Mouse (Mus musculus): Measurements from ENCODE around the gene Ermp1.
"Not testable (repeated sequence)": the region's sequence is repeated elsewhere in the genome, so short reads cannot be mapped to it uniquely, and the experiment has no call there.

Ermp1 gene

GRCm38 (mm10) chr19:29603548-29604353 is 44.5 kb downstream of the Ermp1 start:
- no peak for DNase-seq (ENCODE audit: low read depth, low spot score)

GRCm38 (mm10) chr19:29598981-29599380 is 49.2 kb downstream of the Ermp1 start:
- no peak for DNase-seq (ENCODE audit: low read depth, low spot score)

- DNase-seq (ENCODE audit: low read depth, low spot score) = no peak
Measured at GRCm38 (mm10) chr19:29596985-29597384, 51.2 kb downstream of the Ermp1 start.

GRCm38 (mm10) chr19:29596276-29596675 is 51.9 kb downstream of the Ermp1 start:
- no peak for DNase-seq (ENCODE audit: low read depth, low spot score)

- DNase-seq (ENCODE audit: low read depth, low spot score) = not testable (repeated sequence)
Measured at GRCm38 (mm10) chr19:29593783-29594182, 54.4 kb downstream of the Ermp1 start.

GRCm38 (mm10) chr19:29583734-29584133 is 64.5 kb downstream of the Ermp1 start:
- DNase-seq (ENCODE audit: low read depth, low spot score) = no peak

- no peak for DNase-seq (ENCODE audit: low read depth, low spot score)
Measured at GRCm38 (mm10) chr19:29582439-29582838, 65.8 kb downstream of the Ermp1 start.

GRCm38 (mm10) chr19:29566512-29566911 is 81.7 kb downstream of the Ermp1 start:
- no peak for DNase-seq (ENCODE audit: low read depth, low spot score)

- DNase-seq (ENCODE audit: low read depth, low spot score) = peak; percentile 40
Measured at GRCm38 (mm10) chr19:29563258-29563779, 84.9 kb downstream of the Ermp1 start.

- DNase-seq (ENCODE audit: low read depth, low spot score) = no peak
Measured at GRCm38 (mm10) chr19:29562603-29563002, 85.6 kb downstream of the Ermp1 start.

GRCm38 (mm10) chr19:29562166-29562565 is 86.0 kb downstream of the Ermp1 start:
- DNase-seq (ENCODE audit: low read depth, low spot score) = no peak

Measured in embryo, embryonic 11.5 days (tissue).